Mouse (Mus musculus): ENCODE measurements around the gene Slc25a38. TPM values are rescaled to one million over a fixed set of nuclear protein-coding genes. Genes with fewer than 3 reads are reported as not detected.

Gene Slc25a38
- 10 to 100 TPM; 26.1 to 26.4 TPM for total RNA-seq (2021)
- long read RNA-seq, experiment 1, transcript Slc25a38-201 (7 exons, 1,791 nt): major isoform, 17 of 22 reads
- long read RNA-seq, experiment 1, partial matches to known transcripts: 2 of 22 reads
- long read RNA-seq, experiment 1, other reads (novel, unspliced or antisense): 3 of 22 reads
- long read RNA-seq, experiment 2, transcript Slc25a38-201 (7 exons, 1,791 nt): major isoform, 21 of 52 reads
- long read RNA-seq, experiment 2, partial matches to known transcripts: 25 of 52 reads
- long read RNA-seq, experiment 2, other reads (novel, unspliced or antisense): 6 of 52 reads

DNA sequence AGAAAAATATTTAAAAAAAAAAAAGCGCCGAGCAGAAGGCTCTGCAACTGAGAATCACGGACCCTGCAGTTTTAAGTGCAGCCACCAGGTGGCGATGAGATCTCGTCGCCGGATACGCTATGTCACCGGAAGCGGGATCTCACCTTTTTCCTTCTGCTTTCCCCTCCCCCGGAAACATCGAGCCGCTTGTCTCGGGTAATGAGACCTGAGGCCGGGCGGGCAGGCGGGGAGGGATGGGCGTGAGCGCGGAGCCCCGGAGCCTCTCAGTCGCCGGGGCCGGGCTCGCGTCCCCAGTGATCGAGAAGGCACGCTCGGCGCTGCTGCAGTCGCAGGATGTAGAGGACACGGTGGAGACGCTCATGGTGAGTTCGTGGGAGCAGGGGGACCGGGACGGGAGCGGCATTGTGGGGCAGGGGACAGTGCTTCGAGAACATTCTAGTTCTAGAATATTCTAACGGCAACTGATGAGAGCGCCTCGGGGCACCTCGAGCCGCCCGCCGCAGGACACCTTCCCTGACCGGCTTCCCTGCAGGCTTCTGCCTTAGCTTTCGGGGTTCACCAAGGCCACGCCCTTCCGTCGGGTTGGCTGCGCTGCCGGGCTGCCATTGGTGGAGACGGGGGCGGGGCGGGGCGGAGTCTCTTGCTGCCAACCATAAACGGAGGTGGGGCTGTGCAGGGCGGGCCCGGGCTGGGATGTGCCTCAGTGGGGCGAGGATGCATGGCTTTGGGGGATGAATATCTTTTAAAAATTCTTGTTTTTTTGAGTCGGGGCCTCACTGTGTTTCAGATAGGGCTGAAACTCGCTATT, at the start of gene Slc25a38:
Gene Slc25a38, plus strand, starts transcription at position 164 of the 808 bp plus-strand sequence.
- peak; percentile 96 to 97 for DNase-seq (ENCODE audit: low spot score in 2 of 2)
- peak within 1 kb of the TSS; percentile 88 for H3K4me3 ChIP-seq
- peak; percentile 90 for TF ChIP-seq CTCF (conservative IDR thresholded peaks at IDR 0.05)
- H3K27ac ChIP-seq: peak within 1 kb of the TSS; percentile 98

DNA sequence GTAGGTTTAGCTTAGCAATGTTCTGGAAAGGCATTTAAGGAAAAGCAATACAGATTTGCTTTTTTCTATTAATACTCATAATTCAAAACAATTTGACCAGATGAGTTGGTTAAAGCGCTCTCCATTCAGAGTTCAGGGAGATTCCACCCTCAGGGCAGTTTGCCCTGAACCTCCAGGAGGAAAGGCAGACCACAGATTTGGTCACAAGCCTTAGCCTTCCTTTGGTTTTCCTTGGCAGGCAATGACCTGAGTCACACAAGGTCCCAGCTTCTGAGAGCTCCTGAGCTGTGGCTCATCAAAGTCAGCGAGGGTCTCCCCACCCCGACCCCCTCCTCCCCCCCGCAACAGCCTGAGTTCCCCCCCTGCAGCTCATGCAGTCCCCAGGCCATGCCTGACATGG, 45.9 kb upstream of the Slc25a38 start:
- Histone ChIP-seq H3K27ac (no peak overlapping the region; the same call in 1 of the 2 replicates), H3K4me3 (no peak overlapping the region)
- no peak for TF ChIP-seq CTCF (conservative IDR thresholded peaks at IDR 0.05)
- no peak for DNase-seq (ENCODE audit: low spot score in 2 of 2)

DNA sequence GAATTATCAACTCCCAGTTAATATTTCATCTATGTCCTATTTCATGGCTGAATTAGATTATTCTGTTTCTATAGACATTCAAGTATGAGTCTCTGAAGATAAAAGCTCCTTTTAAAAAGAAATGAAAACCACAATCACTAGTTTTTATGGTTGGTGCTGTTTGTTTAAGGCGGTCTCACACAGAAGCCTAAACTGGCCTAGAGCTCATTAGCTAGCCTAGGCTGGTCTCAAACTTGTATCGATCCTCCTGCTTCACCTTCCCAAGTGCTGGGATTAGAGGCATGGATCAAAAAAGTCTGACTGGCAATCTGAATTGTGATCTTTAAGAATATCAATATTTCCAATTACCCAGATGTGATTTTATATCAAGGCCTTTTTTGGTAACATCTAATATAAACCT, 42.6 kb upstream of the Slc25a38 start:
- TF ChIP-seq CTCF (conservative IDR thresholded peaks at IDR 0.05): no peak

DNA sequence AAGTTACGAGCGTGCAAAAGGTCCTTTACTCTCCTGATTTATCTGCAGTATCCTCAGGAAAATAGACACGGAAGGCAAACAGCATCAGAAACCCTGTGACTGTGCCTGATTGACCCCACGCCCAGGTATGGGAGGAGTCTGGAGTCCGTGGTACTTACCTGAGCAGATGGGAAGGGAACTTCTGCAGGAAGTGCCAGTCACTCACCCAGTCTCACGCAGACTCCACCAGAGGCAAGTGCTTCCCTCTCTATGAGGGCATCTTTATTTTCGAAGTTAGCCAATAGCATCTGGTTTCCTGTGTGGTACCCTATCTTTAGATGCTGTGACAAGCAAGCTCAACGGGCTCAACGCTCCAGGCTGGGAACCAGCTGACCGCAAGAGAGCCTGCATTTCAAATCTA, 42.1 kb upstream of the Slc25a38 start:
- Histone ChIP-seq H3K4me3 (peak overlapping the region; percentile 7; the same call in 1 of the 2 replicates), H3K27ac (peak overlapping the region; percentile 51; the same call in 1 of the 2 replicates)
- no peak for TF ChIP-seq CTCF (conservative IDR thresholded peaks at IDR 0.05)
- DNase-seq (ENCODE audit: low spot score in 2 of 2): no peak

More for the DNA sequence above, 42.6 kb upstream of the Slc25a38 start:
- no peak for DNase-seq (ENCODE audit: low spot score in 2 of 2)
- H3K4me3 ChIP-seq: peak overlapping the region; percentile 7; the same call in 1 of the 2 replicates
- peak overlapping the region; percentile 51; the same call in 1 of the 2 replicates for H3K27ac ChIP-seq

DNA sequence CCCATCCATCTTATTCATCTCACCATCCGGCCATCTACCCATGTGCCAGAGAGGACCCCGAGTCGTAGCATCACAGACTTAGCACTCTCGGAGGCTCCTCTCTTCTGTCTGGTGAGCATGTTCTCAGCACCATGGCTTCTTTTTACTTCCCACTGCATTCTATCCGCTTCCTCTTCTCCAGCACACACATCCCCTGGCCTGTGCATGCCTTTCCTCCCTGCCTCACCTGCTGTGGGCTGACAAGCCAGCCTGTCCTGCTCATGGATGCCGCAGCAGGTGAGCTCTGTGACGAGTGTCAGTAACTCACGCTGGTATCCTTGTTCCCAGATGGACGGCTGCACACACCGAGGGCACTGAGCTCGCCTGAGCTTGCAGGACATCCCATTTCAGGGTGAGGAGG, 40.4 kb upstream of the Slc25a38 start, which contains the start of gene Cx3cr1:
Gene Cx3cr1, minus strand, starts transcription at position 101 of the 400 bp plus-strand sequence.
- Histone ChIP-seq H3K4me3 (no peak within 1 kb of the TSS), H3K27ac (peak within 1 kb of the TSS; percentile 57; the same call in 1 of the 2 replicates)
- no peak for DNase-seq (ENCODE audit: low spot score in 2 of 2)
- TF ChIP-seq CTCF (conservative IDR thresholded peaks at IDR 0.05): no peak

DNA sequence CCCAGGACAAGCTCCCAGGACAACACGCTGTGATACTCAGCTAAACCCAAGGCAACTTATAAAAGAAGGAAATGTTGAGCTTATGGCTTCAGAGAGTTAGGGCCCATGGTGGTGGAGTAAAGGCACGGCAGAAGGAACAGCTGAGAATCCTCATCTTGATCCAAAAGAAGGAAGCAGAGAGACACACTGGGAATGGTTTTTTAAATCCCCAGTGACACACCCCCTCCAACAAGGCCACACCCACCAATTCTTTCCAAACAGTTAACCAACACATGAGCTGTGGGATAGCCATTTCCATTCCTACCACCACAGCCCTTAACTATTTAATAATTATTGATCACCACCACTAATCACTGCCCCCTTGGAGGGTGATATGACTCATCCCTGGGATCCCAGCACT, 38.9 kb upstream of the Slc25a38 start:
- DNase-seq (ENCODE audit: low spot score in 2 of 2): no peak
- TF ChIP-seq CTCF (conservative IDR thresholded peaks at IDR 0.05): no peak
- Histone ChIP-seq H3K27ac (no peak overlapping the region), H3K4me3 (no peak overlapping the region)

DNA sequence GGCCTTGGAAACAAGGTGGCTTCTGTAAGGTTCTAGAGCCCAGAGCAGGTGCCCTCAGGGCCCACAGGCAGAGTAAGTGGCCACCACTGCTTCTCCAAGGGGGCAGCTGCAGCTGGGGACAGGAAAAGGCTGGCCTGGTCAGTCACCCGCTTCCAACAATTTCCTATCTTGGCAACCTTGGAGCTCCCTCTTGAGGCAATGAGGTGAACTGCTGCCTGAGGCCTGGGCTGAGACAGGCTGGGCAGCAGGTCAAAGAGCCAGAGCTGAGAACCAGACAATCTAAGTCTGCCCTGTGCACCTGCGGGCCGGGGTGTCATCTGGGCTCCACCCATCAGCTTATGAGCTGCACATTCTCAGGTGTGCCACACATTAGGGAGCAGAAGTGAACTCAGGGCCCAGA, 37.0 kb upstream of the Slc25a38 start:
- no peak overlapping the region for H3K27ac ChIP-seq
- peak; percentile 49 to 84 for DNase-seq (ENCODE audit: low spot score in 2 of 2)
- H3K4me3 ChIP-seq: no peak overlapping the region
- TF ChIP-seq CTCF (conservative IDR thresholded peaks at IDR 0.05): peak; percentile 99

DNA sequence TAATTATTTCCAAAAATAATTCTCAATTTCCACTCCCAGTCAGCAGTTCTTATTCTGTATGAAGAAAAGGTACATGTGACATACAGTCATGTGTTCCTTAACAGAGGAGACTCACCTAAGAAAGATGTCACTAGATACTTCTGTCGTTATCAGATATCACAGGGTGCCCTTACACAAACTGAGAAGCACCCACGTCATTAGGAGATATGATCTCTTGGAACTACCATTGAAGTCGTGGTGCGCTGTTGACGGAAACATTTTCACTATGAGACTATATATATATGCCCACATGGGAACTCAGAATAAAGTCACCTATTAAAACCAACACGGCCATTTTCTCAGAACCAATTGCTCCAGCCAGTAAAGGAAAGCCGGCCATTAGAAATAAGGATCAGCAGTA, 35.7 kb upstream of the Slc25a38 start:
- Histone ChIP-seq H3K27ac (no peak overlapping the region), H3K4me3 (no peak overlapping the region)
- no peak for TF ChIP-seq CTCF (conservative IDR thresholded peaks at IDR 0.05)
- DNase-seq (ENCODE audit: low spot score in 2 of 2): no peak

DNA sequence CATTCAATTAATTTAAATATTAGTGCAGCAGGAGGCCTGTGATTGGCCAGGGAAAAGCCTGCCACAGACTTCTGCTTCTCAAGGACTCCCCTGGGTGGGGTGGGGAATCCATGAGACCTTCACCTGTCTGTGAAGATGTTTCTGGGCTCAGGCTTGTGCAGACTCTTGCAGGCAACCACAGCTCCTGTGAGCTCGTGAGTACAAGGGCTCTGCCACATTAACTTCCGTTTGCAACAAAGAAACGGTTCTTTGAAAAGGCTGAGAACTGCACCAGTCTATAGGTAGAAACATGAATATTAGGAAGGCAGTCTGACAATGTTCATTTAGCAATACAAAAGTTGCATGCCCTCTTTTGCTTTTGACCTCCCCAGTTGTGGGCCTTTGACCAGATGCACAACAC, 31.9 kb upstream of the Slc25a38 start:
- Histone ChIP-seq H3K4me3 (no peak overlapping the region), H3K27ac (no peak overlapping the region)
- no peak for DNase-seq (ENCODE audit: low spot score in 2 of 2)
- no peak for TF ChIP-seq CTCF (conservative IDR thresholded peaks at IDR 0.05)

DNA sequence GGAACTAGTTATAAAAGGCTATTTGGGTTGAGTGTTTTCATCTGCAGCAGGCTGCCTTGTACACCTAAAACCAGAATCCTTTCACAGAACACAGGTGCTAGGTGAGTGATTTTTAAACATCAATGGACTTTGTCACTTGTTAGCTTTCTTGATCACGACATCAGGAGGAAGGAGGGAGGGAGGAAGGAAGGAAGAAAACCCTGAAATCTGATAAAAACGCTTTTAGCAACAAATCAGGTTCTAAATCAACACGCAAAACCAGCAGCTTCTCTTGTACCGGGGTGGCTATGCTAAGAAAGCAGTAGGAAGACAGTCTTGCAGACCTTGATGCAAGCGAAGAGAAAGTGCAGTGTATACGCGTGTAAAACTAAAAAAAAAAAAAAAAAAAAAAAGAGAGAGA, 30.3 kb upstream of the Slc25a38 start:
- no peak overlapping the region for H3K27ac ChIP-seq
- H3K4me3 ChIP-seq: no peak overlapping the region
- no peak for TF ChIP-seq CTCF (conservative IDR thresholded peaks at IDR 0.05)
- DNase-seq (ENCODE audit: low spot score in 2 of 2): no peak

DNA sequence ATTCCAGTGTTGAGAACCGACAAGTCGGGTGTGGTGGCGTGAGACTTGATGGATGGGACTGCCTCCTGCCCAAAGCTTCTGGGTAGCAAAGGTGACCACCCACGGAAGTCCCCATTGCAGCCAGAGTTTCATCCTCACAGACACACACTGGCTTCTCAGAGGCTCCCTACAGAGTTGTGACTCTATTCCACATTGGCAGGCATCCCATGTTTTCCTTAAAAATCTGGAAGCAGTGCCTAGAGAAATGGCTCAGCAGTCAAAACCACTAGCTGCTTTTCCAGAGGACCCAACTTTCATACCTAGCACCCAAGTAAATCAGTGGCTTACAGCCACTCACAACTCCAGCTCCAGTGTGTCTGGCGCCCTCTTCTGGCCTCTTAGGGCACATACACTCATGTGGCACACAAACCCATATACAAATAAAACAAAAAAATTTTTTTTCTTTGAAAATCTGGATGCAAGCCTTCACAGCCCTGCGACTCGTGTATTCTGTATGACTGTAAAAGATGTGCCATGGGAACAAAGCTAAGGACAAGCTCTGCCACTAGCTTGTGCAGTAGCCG, 29.5 kb upstream of the Slc25a38 start:
- no peak overlapping the region for H3K27ac ChIP-seq
- H3K4me3 ChIP-seq: no peak overlapping the region
- DNase-seq (ENCODE audit: low spot score in 2 of 2): peak; percentile 49 to 59
- TF ChIP-seq CTCF (conservative IDR thresholded peaks at IDR 0.05): peak; percentile 55

DNA sequence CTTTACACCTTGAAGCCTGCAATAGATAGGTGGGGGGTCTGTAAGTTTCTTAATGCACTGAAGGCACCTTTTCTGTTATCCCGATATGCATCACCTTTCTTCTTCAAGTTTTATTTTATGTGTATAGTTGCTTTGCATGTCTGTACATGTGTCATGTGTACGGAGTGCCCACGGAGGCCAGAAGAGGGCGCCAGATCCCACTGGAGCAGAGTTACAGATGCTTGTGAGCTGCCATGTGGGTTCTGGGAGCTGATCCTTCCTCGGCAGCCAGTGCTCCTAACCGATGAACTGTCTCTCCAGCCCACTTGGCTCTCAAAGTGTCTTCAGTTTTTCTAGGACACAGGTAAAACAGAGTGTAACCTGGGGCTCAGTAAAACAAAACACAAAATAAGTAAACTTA, 28.9 kb upstream of the Slc25a38 start:
- peak overlapping the region; percentile 81; the same call in 1 of the 2 replicates for H3K27ac ChIP-seq
- no peak overlapping the region for H3K4me3 ChIP-seq
- peak; percentile 51 for TF ChIP-seq CTCF (conservative IDR thresholded peaks at IDR 0.05)
- DNase-seq (ENCODE audit: low spot score in 2 of 2): no peak

DNA sequence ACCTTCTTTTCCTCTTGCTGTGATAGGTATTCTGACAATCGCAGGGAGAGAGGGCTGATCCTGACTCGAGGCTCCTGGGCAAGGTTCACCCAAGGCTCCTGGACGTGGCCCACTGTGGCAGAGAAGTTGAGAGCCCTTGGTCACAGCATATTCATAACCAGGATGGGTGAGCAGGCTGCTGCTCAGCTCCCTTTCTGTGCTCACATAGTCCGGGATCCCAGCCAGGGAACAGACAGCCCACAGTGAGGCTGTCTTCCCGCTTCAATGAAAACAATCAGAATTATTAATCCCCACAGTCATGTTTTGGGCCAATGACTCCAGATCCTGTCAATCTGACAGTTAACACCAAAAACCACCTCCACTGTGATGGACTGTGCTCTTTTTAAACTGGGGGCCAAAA, 28.2 kb upstream of the Slc25a38 start:
- peak; percentile 51 to 81 for DNase-seq (ENCODE audit: low spot score in 2 of 2)
- Histone ChIP-seq H3K4me3 (no peak overlapping the region), H3K27ac (peak overlapping the region; percentile 81)
- no peak for TF ChIP-seq CTCF (conservative IDR thresholded peaks at IDR 0.05)
